Mouse (Mus musculus) liver, adult (tissue): ENCODE measurements around the gene Fhdc1.
A peak's percentile ranks its signal among the peaks of the same experiment; 100 is the strongest.

ENCODE experiments used
- GATA4 ChIP-seq: IDR thresholded peaks from 2 replicates; pipeline ENCODE4 v1.6.1; 2014; ENCODE audit warnings: mild to moderate bottlenecking, low read length; ENCODE audit not compliant: insufficient replicate concordance

The Fhdc1 gene

DNA sequence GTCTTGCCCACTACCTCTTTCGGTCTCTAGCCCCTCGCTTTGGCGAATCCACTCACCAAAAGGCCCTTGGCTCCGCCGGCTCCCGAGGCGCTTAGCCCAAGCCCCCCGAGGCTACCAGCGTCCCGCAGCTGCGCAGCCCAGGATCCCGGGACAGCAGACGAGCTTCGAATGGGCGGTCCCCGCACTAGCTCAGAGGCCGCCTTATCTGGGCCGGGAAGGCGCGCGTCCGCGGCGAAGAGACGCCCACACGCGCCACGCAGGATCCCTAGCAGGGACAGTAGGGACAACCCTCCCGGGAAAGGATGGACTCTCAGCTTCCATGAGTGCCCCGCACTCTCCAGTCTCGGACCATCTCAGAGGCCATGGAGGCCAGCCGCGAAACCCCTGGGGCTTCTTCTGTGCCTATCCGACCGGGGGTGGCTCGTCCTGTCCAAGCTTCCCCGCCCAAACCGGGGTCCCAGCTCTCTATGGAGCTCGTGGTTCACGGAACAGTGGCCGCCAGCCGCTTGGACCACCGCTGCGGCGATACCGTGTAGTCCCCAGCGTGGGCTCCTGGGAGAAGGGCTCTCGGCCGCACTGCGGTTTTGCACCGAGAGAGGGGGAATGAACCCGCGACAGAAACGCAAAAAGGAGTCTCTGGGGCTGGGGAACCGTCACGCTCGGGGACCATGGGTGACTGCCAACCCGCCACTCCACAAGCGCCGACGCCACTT lies 780 bp downstream of the Fhdc1 start:
- peak; percentile 87; the same call in 1 of the 2 replicates for TF ChIP-seq GATA4

DNA sequence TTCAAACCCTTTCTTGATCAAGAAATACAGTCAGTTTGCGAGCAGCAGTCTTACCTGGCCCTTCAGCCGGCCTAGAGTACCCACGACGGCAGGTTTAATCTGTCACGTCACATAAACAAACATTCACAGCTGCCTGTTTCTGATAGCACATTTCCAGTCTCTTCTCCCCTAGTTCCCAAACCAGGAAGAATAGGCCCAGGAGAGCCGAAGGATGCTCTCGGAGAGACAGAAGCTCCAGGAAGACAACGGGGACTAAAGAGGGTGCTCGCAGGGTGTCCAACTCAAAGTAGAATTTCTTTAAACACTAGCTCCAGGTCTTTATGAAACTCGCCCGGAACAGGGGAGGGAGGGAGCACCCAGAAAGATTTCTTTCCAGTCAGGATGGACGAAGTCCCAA lies 1.3 kb downstream of the Fhdc1 start:
- no peak for TF ChIP-seq GATA4

GRCm38 (mm10) chr3:84478195-84478594 lies 2.0 kb downstream of the Fhdc1 start:
- no peak for TF ChIP-seq GATA4

DNA sequence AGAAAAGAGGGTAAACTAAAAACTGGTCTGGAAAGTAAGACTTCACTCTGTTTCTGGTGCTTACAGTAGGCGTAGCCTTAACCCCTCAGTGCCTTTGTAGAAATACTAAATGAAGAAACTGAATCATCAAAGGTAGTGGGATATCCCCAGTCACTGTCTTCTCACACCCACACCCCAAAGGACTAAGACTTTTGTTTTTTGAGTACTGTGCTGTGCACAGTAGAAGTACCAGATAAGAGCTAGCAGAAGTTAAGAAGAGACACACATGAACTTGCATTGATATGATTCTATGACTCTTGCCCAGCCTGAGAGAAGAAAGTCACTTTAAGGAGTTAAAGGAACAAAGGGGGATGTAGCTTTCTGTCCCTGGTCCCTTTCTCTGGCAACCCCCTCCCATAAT lies 2.7 kb downstream of the Fhdc1 start:
- TF ChIP-seq GATA4: no peak

GRCm38 (mm10) chr3:84474981-84475775 lies 5.1 kb downstream of the Fhdc1 start:
- TF ChIP-seq GATA4: no peak

- no peak for TF ChIP-seq GATA4
These were observed 5.8 kb downstream of the Fhdc1 start for GRCm38 (mm10) chr3:84474398-84474797.

- no peak for TF ChIP-seq GATA4
These were observed 7.3 kb downstream of the Fhdc1 start for GRCm38 (mm10) chr3:84472955-84473354.

GRCm38 (mm10) chr3:84472527-84472926 lies 7.7 kb downstream of the Fhdc1 start:
- no peak for TF ChIP-seq GATA4

- no peak for TF ChIP-seq GATA4
These were observed 9.1 kb downstream of the Fhdc1 start for GRCm38 (mm10) chr3:84471146-84471545.

- no peak for TF ChIP-seq GATA4
These were observed 12.1 kb downstream of the Fhdc1 start for GRCm38 (mm10) chr3:84468111-84468453.

DNA sequence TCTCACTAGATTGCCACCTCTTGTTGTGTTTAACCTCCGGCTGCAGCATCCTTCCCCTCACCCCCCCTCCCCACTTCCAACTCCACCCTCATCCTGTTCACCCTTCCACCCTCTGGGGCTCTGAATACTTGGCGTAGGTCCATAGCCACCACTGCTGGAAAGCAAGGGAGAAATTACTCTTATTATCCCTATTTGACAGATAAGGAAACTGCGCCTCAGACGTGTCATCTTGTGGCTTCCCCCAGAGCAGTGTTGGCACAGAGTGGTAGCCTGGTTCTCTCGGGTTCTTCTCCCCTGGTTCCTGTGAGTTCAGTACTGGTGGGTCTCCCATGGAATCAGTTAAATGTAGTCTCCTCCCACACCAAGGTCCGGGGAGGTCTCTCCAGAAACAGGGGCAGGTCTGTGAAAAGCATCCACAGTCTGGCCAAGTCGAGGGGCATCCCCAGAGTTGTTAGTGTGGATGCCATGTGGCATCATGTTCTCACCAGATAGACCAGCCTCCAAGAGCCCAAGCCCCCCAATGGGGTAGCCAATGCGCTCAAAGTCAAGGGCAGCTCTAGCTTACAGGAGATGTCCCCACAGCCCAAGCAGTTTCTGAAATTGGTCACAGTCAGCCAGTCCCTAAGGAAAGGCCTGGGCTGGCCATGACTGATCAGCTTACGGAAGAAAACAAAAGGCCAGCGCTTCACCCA lies 12.7 kb downstream of the Fhdc1 start:
- TF ChIP-seq GATA4: peak; percentile 40; the same call in 1 of the 2 replicates

- no peak for TF ChIP-seq GATA4
These were observed 14.3 kb downstream of the Fhdc1 start for GRCm38 (mm10) chr3:84465822-84466500.

DNA sequence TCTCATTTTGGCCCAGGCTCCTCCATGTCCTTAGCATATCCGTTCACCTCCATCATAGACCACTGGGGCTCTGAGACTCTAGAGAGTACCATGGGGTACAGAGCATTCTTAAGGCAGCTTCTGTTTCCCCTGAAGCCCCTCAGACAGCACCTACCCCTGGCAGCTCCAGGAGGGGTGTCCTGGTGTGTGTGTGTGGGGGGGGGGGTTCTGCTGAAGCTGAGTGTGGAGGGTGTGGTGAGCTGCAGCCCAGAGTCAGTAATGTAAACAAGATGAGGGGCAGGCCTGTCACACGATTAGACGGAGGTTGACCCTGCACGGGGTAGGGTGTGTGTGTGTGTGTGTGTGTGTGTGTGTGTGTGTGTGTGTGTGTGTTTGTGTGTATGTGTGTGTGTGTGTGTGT lies 18.5 kb downstream of the Fhdc1 start:
- no peak for TF ChIP-seq GATA4

DNA sequence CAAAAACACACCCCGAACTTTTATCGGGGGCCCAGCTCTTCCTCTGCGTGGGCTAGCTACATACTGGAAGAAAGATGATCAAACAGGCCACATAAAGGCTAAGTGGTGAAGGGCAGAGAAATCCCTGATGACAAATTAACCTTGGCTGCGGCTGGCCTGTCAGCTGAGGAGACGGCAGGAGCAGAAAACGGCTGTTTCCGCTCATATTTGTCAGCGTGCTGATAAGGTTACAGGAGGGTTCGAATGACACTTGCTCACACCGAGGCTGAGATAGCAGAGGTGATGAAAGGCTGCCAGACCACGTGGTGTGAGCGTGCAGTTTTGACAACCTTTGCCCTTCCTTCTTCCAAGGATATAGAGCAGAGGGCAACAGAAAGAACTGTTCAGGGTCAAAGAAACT lies 19.3 kb downstream of the Fhdc1 start:
- TF ChIP-seq GATA4: peak; percentile 98

GRCm38 (mm10) chr3:84460499-84460898 lies 19.7 kb downstream of the Fhdc1 start:
- no peak for TF ChIP-seq GATA4
